Mouse (Mus musculus): ENCODE measurements around the gene Fsd2. TPM values are rescaled to one million over a fixed set of nuclear protein-coding genes. Genes with fewer than 3 reads are reported as not detected.

The Fsd2 gene
- total and polyA plus RNA-seq, 2 experiments from 2014 or later, result 0.31 to 0.48 TPM

DNA sequence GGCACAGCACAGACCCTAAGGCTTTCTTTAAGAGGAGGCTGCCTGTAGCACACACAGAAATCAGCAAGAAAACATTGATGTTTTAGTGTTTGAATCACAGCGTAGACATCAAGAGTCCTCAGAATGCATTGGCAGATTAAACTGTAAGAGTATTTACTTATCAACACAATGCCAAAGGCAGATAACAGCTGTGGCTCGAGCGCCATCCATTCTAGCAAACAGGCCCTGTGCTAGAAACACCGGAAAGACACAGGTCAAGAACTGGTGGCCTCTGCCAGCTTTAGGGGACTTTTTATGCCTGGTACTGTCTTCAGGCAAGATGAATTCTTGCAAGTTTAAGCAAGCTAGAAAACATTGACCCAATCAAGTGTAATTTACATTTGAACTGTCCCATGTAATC is 412 bp downstream of the Fsd2 start:
- no peak overlapping the region for H3K4me3 ChIP-seq (ENCODE audit: low read depth, low read length)
- H3K9ac ChIP-seq, result no peak overlapping the region
- H3K36me3 ChIP-seq (ENCODE audit: insufficient read depth), result no peaks in the 10 kb centered on the region
- H3K4me1 ChIP-seq (ENCODE audit: insufficient read depth), result peaks cover 4% of the 10 kb centered on the region; the same call in 1 of the 2 replicates
- no peak overlapping the region for H3K27ac ChIP-seq (ENCODE audit: low read depth, low read length)
- ATAC-seq (no peak), DNase-seq (no peak)
- H3K27me3 ChIP-seq (ENCODE audit: insufficient read depth, low read length), result no peaks in the 10 kb centered on the region
- H3K4me2 ChIP-seq (ENCODE audit: low read depth), result no peak overlapping the region
- H3K9me3 ChIP-seq (ENCODE audit: low read length), result no peaks in the 10 kb centered on the region
- WGBS, result 77% methylated on average over 4 of the region's 4 CpGs
- TF ChIP-seq CTCF (IDR thresholded peaks at IDR 0.05; ENCODE audit: low read depth), result no peak

DNA sequence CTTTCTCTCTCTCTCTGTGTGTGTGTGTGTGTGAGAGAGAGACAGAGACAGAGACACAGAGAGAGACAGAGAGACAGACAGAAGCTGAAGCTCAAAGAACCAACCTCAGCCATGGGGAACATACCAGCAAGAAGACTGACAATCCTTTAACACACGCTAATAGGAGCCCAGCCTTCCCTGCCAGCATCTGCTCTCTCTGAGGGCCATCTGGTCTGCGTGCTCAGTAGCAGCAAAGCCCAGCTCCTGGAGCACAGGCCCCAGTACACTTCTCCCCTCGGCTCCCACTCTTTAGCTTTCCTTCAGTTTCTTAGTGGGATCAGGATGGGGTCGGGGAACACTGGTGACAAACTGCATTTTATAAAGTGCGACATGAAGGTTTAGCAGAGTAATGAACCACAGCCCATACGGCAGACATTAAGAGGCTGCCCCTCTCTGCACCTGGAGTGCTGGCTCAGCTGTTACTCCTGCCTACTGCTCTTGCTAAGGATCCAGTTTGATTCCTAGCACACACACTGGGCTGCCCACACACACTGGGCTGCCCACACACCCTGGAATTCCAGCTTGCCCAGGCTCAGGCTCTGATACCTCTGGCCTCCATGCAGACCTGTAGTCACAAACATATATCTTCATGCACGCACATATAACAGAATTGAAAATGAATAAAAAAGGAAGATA is 1.2 kb downstream of the Fsd2 start:
- ATAC-seq (peak; percentile 79), DNase-seq (peak; percentile 51)
- no peak overlapping the region for H3K4me3 ChIP-seq (ENCODE audit: low read depth, low read length)
- no peaks in the 10 kb centered on the region for H3K9me3 ChIP-seq (ENCODE audit: low read length)
- H3K27ac ChIP-seq (ENCODE audit: low read depth, low read length), result no peak overlapping the region
- H3K36me3 ChIP-seq (ENCODE audit: insufficient read depth), result no peaks in the 10 kb centered on the region
- no peaks in the 10 kb centered on the region for H3K27me3 ChIP-seq (ENCODE audit: insufficient read depth, low read length)
- no peak overlapping the region for H3K9ac ChIP-seq
- no peaks in the 10 kb centered on the region for H3K4me1 ChIP-seq (ENCODE audit: insufficient read depth)
- H3K4me2 ChIP-seq (ENCODE audit: low read depth), result no peak overlapping the region
- no peak for TF ChIP-seq CTCF (IDR thresholded peaks at IDR 0.05; ENCODE audit: low read depth)
- WGBS, result 54% methylated on average over 7 of the region's 7 CpGs

DNA sequence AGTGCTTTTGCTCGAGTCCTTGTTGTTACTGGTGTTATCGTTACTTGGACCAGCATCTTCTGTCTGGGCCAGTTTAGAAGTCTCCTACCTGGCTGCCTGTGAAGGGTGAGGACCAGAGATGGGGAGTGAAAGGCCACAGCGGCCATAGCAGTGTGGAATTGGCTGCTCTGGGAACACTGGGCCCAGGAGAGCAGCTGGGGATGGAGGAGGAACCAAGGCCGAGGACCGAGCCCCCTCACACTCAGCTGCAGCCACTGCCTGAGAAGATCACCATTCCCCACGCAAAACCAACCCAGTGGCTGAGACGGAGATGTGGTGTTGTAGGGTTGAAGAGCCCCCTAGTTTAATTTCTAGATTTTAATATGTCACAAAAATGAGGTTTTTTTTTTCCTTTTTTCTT is 2.0 kb downstream of the Fsd2 start:
- Histone ChIP-seq H3K36me3 (ENCODE audit: insufficient read depth) (no peaks in the 10 kb centered on the region), H3K4me1 (ENCODE audit: insufficient read depth) (no peaks in the 10 kb centered on the region), H3K27me3 (ENCODE audit: insufficient read depth, low read length) (no peaks in the 10 kb centered on the region), H3K4me3 (ENCODE audit: low read depth, low read length) (no peak overlapping the region), H3K9ac (no peak overlapping the region), H3K27ac (ENCODE audit: low read depth, low read length) (no peak overlapping the region), H3K9me3 (ENCODE audit: low read length) (no peaks in the 10 kb centered on the region), H3K4me2 (ENCODE audit: low read depth) (no peak overlapping the region)
- DNase-seq, result no peak
- TF ChIP-seq CTCF (IDR thresholded peaks at IDR 0.05; ENCODE audit: low read depth), result no peak
- WGBS, result 80% methylated on average over 7 of the region's 7 CpGs
- no peak for ATAC-seq

DNA sequence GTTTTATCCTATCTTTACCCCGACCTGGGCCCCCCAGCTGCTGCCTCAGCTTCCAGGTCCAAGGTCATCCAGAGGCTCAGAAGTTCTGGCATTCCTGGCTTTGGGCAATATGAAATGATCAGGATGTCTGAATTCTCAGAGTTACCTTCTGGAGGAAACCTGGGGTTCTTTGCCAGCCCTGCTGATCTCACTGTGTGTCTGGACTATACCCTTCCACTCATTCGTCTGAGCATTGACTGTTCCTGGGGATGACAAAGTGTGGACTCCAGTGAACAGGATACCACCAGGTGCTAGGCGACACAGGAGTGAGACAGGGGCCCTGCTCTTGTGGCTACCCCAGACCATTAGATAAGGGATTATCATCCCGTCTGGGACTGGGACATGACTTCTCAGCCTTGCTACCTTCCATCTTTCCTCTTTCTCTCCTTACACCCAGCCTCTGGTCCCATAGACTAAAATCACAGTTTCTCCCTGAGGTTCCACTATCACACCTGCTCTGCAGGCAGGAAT is 3.2 kb downstream of the Fsd2 start:
- Histone ChIP-seq H3K27ac (ENCODE audit: low read depth, low read length) (no peak overlapping the region), H3K4me2 (ENCODE audit: low read depth) (no peak overlapping the region), H3K4me1 (ENCODE audit: insufficient read depth) (no peaks in the 10 kb centered on the region), H3K27me3 (ENCODE audit: insufficient read depth, low read length) (no peaks in the 10 kb centered on the region), H3K36me3 (ENCODE audit: insufficient read depth) (no peaks in the 10 kb centered on the region), H3K4me3 (ENCODE audit: low read depth, low read length) (no peak overlapping the region), H3K9ac (no peak overlapping the region), H3K9me3 (ENCODE audit: low read length) (no peaks in the 10 kb centered on the region)
- no peak for DNase-seq
- 89% methylated on average over 4 of the region's 4 CpGs for WGBS
- TF ChIP-seq CTCF (IDR thresholded peaks at IDR 0.05; ENCODE audit: low read depth), result no peak
- ATAC-seq, result no peak

DNA sequence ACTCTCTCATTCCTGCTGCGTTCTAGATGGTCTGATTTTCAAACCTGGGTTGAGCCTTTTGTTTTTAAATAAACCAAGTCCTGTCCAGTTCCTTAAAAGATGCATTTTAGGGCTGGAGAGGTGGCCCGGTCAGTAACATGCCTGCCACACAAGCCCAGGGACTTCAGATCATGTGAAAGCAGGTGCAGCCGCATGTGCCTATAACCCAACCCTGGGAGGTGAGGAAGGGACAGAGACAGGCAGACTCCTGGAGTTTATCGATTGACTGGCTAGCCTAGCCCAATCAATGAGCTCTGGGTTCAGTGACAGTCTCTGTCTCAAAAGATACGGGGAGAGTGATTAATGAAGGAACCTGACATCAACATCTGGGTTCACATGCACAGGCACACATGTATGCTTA is 5.5 kb downstream of the Fsd2 start:
- H3K9me3 ChIP-seq (ENCODE audit: low read length), result no peaks in the 10 kb centered on the region
- no peak overlapping the region for H3K4me3 ChIP-seq (ENCODE audit: low read depth, low read length)
- ATAC-seq, result no peak
- H3K27ac ChIP-seq (ENCODE audit: low read depth, low read length), result 0 out of 2 replicates have a peak overlapping the region, but pooled peaks have one; percentile 3
- TF ChIP-seq CTCF (IDR thresholded peaks at IDR 0.05; ENCODE audit: low read depth), result no peak
- no peaks in the 10 kb centered on the region for H3K36me3 ChIP-seq (ENCODE audit: insufficient read depth)
- H3K4me2 ChIP-seq (ENCODE audit: low read depth), result no peak overlapping the region
- H3K27me3 ChIP-seq (ENCODE audit: insufficient read depth, low read length), result no peaks in the 10 kb centered on the region
- no peak for DNase-seq
- no peak overlapping the region for H3K9ac ChIP-seq
- no peaks in the 10 kb centered on the region for H3K4me1 ChIP-seq (ENCODE audit: insufficient read depth)
- WGBS, result 71% methylated on average over 5 of the region's 5 CpGs

DNA sequence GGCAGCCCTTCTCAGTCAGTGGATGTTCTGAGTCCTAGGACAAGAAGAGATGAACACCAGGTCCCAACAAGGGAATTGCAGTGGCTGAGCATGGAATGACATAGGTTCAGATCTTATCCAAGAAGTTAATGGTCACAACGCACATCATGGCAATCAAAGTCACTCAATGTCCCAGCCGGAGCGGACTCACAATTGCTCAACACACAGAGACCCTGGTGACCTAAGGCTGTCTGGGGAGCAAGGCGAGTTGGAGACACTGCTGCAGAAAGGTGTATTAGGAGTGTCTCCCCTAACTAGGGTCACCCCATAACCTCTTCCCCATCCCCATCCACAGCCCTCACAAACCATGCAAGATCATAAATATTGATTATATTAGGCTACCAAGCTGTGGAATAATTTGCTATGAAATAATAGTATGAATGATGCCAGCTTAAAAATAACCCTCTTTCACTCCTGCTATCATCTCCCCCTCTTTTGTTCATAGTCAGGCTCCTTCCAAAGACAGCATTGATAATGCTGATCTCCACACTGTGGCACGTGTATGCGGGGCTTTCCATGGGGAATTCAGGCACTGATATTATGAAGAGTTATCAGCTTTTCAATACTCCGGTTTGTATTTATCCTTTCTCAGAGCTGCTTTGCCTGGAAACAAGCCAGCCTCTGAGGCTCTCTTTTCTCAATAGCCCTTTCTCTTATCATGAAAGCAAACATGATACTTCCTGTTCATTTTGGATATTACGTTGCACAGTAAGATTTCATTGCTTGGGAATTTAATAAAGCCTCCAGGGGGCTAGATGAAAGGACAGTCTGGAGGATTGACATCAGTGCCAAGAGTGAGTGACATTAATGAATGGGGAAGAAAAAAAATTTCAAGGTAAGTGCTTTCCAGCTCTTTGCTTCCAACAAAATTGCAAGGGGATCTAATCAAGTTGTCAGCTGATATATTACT is 6.4 kb downstream of the Fsd2 start:
- no peaks in the 10 kb centered on the region for H3K4me1 ChIP-seq (ENCODE audit: insufficient read depth)
- WGBS, result 47% methylated on average over 8 of the region's 8 CpGs
- DNase-seq (no peak), ATAC-seq (peak; percentile 70; the same call in 1 of the 2 replicates)
- no peaks in the 10 kb centered on the region for H3K27me3 ChIP-seq (ENCODE audit: insufficient read depth, low read length)
- H3K4me3 ChIP-seq (ENCODE audit: low read depth, low read length), result no peak overlapping the region
- no peak for TF ChIP-seq CTCF (IDR thresholded peaks at IDR 0.05; ENCODE audit: low read depth)
- H3K36me3 ChIP-seq (ENCODE audit: insufficient read depth), result no peaks in the 10 kb centered on the region
- no peak overlapping the region for H3K9ac ChIP-seq
- no peaks in the 10 kb centered on the region for H3K9me3 ChIP-seq (ENCODE audit: low read length)
- no peak overlapping the region for H3K4me2 ChIP-seq (ENCODE audit: low read depth)
- no peak overlapping the region for H3K27ac ChIP-seq (ENCODE audit: low read depth, low read length)

Data from forebrain, postnatal 0 days (tissue).